Mouse (Mus musculus) spleen, adult 2 months (tissue): Measurements from ENCODE around the gene Myo3a.

Experiments used
- CTCF ChIP-seq: fragments of 200-500 bp; IDR thresholded peaks from 2 replicates; pipeline ENCODE4 v1.5.1; 2011; ENCODE audit warnings: mild to moderate bottlenecking, inconsistent platforms; ENCODE audit not compliant: insufficient read depth, insufficient read length, insufficient replicate concordance; ENCODE audit errors: extremely low read depth
- POLR2A ChIP-seq: fragments of 200-500 bp; IDR thresholded peaks from 2 replicates; pipeline ENCODE4 v1.6.1; 2011; ENCODE audit warnings: low read depth, low read length, inconsistent platforms

- TF ChIP-seq POLR2A: no peak
- TF ChIP-seq CTCF: no peak
Observed at GRCm38 (mm10) chr2:22548421-22548820, 321.1 kb downstream of the Myo3a start.
